Mouse (Mus musculus) thymus, postnatal 0 days (tissue): ENCODE measurements around the gene Cadps2. TPM values are rescaled to one million over a fixed set of nuclear protein-coding genes. Genes with fewer than 3 reads are reported as not detected.

Source experiments
- polyA plus RNA-seq: library from polyadenylated mRNA; unstranded; fragments of >200 nt; fragmentation: Nextera tagmentation; extraction: Ambion mirVana; gene quantifications from 2 replicates; pipeline ENCODE4 v1.2.1, GENCODE M21; 2015

The Cadps2 gene
- polyA plus RNA-seq, 1 experiment from 2014 or later: 1.5 TPM

Other genes with a start within 250 kb of the Cadps2 start
- gene Rnf133, start 189.1 kb downstream of the Cadps2 start, polyA plus RNA-seq: not detected in 2 replicates
- not detected in 2 replicates for gene Rnf148, start 184.3 kb downstream of the Cadps2 start, polyA plus RNA-seq
- gene Tas2r118, start 130.6 kb upstream of the Cadps2 start, polyA plus RNA-seq: not detected in 2 replicates